Mouse (Mus musculus) erythroblast, embryonic 14.5 days (primary cell): Measurements from ENCODE around the gene Zfp3. TPM values are rescaled to one million over a fixed set of nuclear protein-coding genes. Genes with fewer than 3 reads are reported as not detected.

ENCODE experiments used
- H3K27me3 ChIP-seq: 2 replicates; pipeline ENCODE4 v1.6.1; 2012; ENCODE audit warnings: inconsistent platforms; ENCODE audit not compliant: control insufficient read depth
- H3K36me3 ChIP-seq: 2 replicates; pipeline ENCODE4 v1.6.1; 2012; ENCODE audit warnings: mild to moderate bottlenecking, inconsistent platforms; ENCODE audit not compliant: control insufficient read depth
- H3K4me1 ChIP-seq: 2 replicates; pipeline ENCODE4 v1.6.1; 2012; ENCODE audit warnings: inconsistent platforms; ENCODE audit not compliant: control insufficient read depth
- H3K4me3 ChIP-seq: replicated peaks from 2 replicates; pipeline ENCODE3; 2012; ENCODE audit warnings: moderate library complexity, mild to moderate bottlenecking, inconsistent platforms
- H3K9me3 ChIP-seq: 2 replicates; pipeline ENCODE4 v1.6.1; 2012; ENCODE audit warnings: low read length, inconsistent platforms, mixed read lengths; ENCODE audit not compliant: control insufficient read depth
- GATA1 ChIP-seq: IDR thresholded peaks from 2 replicates; pipeline ENCODE4 v1.6.1; 2012; ENCODE audit warnings: low read length, inconsistent platforms, mixed read lengths
- TAL1 ChIP-seq: IDR thresholded peaks from 3 replicates; pipeline ENCODE4 v1.6.1; 2012; ENCODE audit warnings: low read length, inconsistent platforms, mixed read lengths
- polyA plus RNA-seq: library from polyadenylated mRNA; stranded (reverse); fragments of >175 nt; gene quantifications from 2 replicates; pipeline ENCODE4 v1.2.3, GENCODE M21; 2012

Zfp3 gene
- polyA plus RNA-seq, 1 experiment, result 0.04 TPM

GRCm38 (mm10) chr11:70811041-70811440, 47.0 kb downstream of the Zfp3 start:
- H3K27me3 ChIP-seq, result no peaks in the 10 kb centered on the region; the same call in 1 of the 2 replicates
- no peak overlapping the region for H3K4me3 ChIP-seq
- no peak for TF ChIP-seq GATA1
- TF ChIP-seq TAL1, result no peak
- no peaks in the 10 kb centered on the region for H3K9me3 ChIP-seq
- no peaks in the 10 kb centered on the region for H3K4me1 ChIP-seq
- no peaks in the 10 kb centered on the region for H3K36me3 ChIP-seq

DNA sequence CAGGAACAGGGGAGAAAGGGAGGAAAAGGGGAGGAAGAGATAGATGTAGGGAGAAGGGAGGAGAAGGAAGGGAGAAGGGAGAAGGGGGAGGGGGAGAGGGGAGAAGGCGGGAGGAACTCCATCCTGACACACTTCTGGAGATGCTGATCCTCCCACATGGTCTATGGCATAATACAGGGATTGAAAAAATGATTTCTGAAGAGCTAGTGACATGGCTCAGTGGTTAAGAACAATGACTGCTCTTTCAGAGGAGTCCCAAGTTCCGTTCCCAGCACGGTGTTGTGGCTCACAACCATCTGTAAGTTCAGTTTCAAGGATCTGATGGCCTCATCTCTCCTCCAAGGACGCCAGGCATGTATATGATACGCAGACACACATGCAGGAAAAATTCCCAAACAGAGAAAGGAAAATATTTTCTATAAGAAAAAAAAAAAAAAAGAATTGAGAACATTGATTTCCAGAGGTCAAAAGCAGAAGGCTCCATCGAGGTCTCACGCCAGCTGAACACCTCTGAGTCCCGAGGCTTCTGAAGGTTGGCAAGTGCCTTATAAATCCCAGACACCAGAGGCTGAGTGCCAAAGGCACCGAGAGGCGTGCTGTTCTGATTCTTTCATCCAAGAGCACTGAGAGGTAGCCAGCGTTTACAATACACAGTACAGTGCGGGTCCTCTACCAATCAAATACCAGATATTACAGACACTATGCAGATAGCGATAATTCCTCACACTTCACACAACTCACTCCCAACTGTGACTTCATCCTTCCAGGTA, 47.6 kb downstream of the Zfp3 start:
- H3K9me3 ChIP-seq, result no peaks in the 10 kb centered on the region
- H3K4me3 ChIP-seq, result no peak overlapping the region
- H3K4me1 ChIP-seq, result no peaks in the 10 kb centered on the region

DNA sequence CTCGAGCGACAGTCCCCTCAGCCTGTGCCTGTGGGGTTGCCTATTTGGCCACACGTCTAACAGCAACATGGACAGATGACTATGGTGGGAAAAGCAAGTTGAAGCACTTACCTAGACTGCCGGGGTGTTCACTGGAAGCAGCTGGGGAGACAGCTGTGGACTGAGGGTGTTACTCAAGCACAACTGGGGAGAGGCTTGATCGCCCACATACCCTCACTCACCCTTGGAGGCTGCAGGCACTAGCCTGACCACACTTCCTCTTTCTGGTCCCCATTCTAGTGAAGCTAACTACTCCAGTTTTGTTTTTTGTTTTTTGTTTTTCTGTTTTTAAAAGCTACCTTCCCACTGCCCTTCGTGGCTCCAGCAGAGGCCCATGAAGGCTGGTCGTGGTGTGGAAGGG, 48.4 kb downstream of the Zfp3 start, which contains the start of gene Scimp:
Scimp (minus strand) TSS at position 222 of the 400 bp plus-strand sequence.
- peaks cover 2% of the 10 kb centered on the region; the same call in 1 of the 2 replicates for H3K27me3 ChIP-seq
- no peaks in the 10 kb centered on the region for H3K4me1 ChIP-seq
- H3K36me3 ChIP-seq, result no peaks in the 10 kb centered on the region
- TF ChIP-seq TAL1, result no peak
- no peak for TF ChIP-seq GATA1
- no peak within 1 kb of the TSS for H3K4me3 ChIP-seq
- no peaks in the 10 kb centered on the region for H3K9me3 ChIP-seq

More for the DNA sequence above, 47.6 kb downstream of the Zfp3 start:
- Histone ChIP-seq H3K27me3 (no peaks in the 10 kb centered on the region; the same call in 1 of the 2 replicates), H3K36me3 (no peaks in the 10 kb centered on the region)
- TF ChIP-seq TAL1 (no peak), GATA1 (no peak)

GRCm38 (mm10) chr11:70815071-70815470, 51.1 kb downstream of the Zfp3 start:
- Histone ChIP-seq H3K4me1 (no peaks in the 10 kb centered on the region), H3K36me3 (no peaks in the 10 kb centered on the region), H3K27me3 (peaks cover 2% of the 10 kb centered on the region; the same call in 1 of the 2 replicates), H3K9me3 (no peaks in the 10 kb centered on the region), H3K4me3 (no peak overlapping the region)
- TF ChIP-seq GATA1 (no peak), TAL1 (no peak)

DNA sequence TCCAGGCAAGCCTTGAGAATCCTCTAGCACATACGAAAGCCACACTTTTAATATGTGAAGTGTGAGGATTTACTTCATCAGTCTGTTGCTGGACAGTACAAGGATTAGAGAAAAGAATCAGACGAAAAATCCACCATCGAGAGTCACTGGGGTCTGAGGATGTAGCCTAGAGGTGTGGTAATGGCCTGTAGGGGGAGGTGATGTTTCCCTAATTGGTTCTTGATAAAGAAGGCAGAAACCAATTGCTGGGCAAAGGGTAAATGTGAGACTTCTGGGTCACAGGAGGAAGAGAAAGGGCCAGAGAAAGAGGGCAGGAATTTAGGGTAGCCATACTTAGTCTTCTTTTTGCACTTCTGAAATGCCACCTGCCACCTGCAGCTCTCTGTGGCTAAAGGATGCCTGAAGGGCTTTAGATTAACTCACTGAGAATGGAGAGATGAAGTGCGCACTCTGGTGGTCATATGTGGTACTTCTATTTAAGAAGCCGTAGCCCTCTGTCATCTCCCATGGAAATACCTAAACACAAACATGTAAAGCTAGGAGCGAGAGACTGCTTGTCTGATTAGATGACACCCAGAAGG, 51.6 kb downstream of the Zfp3 start:
- TF ChIP-seq GATA1, result no peak
- no peak for TF ChIP-seq TAL1
- no peaks in the 10 kb centered on the region for H3K36me3 ChIP-seq
- H3K4me3 ChIP-seq, result no peak overlapping the region
- H3K9me3 ChIP-seq, result no peaks in the 10 kb centered on the region
- H3K4me1 ChIP-seq, result no peaks in the 10 kb centered on the region
- peaks cover 2% of the 10 kb centered on the region; the same call in 1 of the 2 replicates for H3K27me3 ChIP-seq

GRCm38 (mm10) chr11:70816770-70817169, 52.8 kb downstream of the Zfp3 start:
- H3K4me1 ChIP-seq, result no peaks in the 10 kb centered on the region
- no peak overlapping the region for H3K4me3 ChIP-seq
- H3K9me3 ChIP-seq, result no peaks in the 10 kb centered on the region
- TF ChIP-seq GATA1, result no peak
- peaks cover 2% of the 10 kb centered on the region; the same call in 1 of the 2 replicates for H3K27me3 ChIP-seq
- H3K36me3 ChIP-seq, result no peaks in the 10 kb centered on the region

- no peaks in the 10 kb centered on the region for H3K36me3 ChIP-seq
- no peak overlapping the region for H3K4me3 ChIP-seq
- no peaks in the 10 kb centered on the region for H3K9me3 ChIP-seq
- H3K27me3 ChIP-seq, result peaks cover 2% of the 10 kb centered on the region; the same call in 1 of the 2 replicates
- H3K4me1 ChIP-seq, result no peaks in the 10 kb centered on the region
- TF ChIP-seq GATA1 (no peak), TAL1 (no peak)
Observed at GRCm38 (mm10) chr11:70820120-70820519, 56.1 kb downstream of the Zfp3 start.

DNA sequence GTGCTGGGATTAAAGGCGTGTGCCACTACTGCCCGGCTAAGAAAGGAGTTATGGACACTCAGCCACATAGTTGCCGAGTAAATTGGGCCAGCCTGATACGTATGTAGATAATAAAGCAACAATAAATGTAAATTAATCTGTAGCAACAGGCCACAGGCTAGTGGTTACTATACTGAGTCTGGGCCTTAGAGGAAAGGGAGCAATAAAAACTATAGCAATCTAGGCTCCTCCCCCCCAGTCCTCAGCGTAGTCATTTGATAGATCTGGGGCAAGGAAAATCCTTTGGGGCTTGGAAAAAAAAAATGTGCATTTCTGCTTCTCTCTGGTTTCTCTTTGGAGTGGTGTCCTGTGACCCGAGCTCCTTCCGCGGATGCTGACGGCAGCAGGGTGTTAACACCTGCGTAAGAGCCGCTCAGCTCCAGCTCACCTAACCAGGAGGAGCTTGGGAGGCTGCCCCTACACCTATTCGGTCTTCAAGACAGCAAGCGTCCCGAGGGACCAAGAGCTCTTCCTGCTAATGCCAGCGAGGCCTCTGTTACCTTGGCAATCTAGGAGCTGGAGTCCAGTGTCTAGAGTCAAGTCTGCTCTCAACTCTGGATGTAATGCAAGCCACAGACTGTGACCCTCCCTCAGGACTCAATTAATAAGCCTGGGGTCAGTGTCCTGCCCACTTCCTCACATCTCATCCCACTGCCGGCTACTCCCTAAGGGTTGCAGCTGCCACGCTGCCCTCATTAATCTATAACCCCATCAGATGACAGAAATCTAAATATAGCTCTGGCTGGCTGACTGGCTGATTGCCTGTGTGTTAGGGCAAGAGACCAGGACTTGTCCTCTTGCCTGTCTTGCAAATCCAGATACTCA, 58.0 kb downstream of the Zfp3 start:
- no peak for TF ChIP-seq GATA1
- no peak for TF ChIP-seq TAL1
- Histone ChIP-seq H3K27me3 (no peaks in the 10 kb centered on the region; the same call in 1 of the 2 replicates), H3K9me3 (no peaks in the 10 kb centered on the region), H3K4me3 (no peak overlapping the region), H3K4me1 (no peaks in the 10 kb centered on the region), H3K36me3 (no peaks in the 10 kb centered on the region)

Other genes with a start within 250 kb of the Zfp3 start
- not detected in 2 replicates for gene Vmo1, start 249.6 kb upstream of the Zfp3 start, polyA plus RNA-seq
- gene Gltpd2, start 245.0 kb upstream of the Zfp3 start, polyA plus RNA-seq, result 0.10 TPM in 1 of 2 replicates, not detected in the other
- 27.3 and 29.9 TPM in 2 replicates for gene Psmb6, start 238.8 kb upstream of the Zfp3 start, polyA plus RNA-seq
- gene Gm40193, start 231.3 kb upstream of the Zfp3 start, polyA plus RNA-seq, result not detected in 2 replicates
- gene Pld2, start 224.1 kb upstream of the Zfp3 start, polyA plus RNA-seq, result 0.01 TPM in 1 of 2 replicates, not detected in the other
- gene Mink1, start 201.3 kb upstream of the Zfp3 start, polyA plus RNA-seq, result 1.1 and 1.2 TPM in 2 replicates
- gene 4930544D05Rik, start 148.4 kb upstream of the Zfp3 start, polyA plus RNA-seq, result not detected in 2 replicates
- gene Chrne, start 145.0 kb upstream of the Zfp3 start, polyA plus RNA-seq, result 0.06 TPM in 1 of 2 replicates, not detected in the other
- 0.12 TPM in 2 replicates for gene Gp1ba, start 125.1 kb upstream of the Zfp3 start, polyA plus RNA-seq
- gene Rnf167, start 117.0 kb upstream of the Zfp3 start, polyA plus RNA-seq, result 24.0 and 33.2 TPM in 2 replicates
- gene Slc25a11, start 116.7 kb upstream of the Zfp3 start, polyA plus RNA-seq, result 2.2 and 2.4 TPM in 2 replicates
- gene Pfn1, start 109.6 kb upstream of the Zfp3 start, polyA plus RNA-seq, result 240 and 308 TPM in 2 replicates
- gene Eno3, start 107.0 kb upstream of the Zfp3 start, polyA plus RNA-seq, result 0.74 and 0.78 TPM in 2 replicates
- 11.0 and 18.1 TPM in 2 replicates for gene Spag7, start 94.8 kb upstream of the Zfp3 start, polyA plus RNA-seq
- gene Camta2, start 76.1 kb upstream of the Zfp3 start, polyA plus RNA-seq, result 0.30 and 0.36 TPM in 2 replicates
- not detected in 2 replicates for gene Inca1, start 64.1 kb upstream of the Zfp3 start, polyA plus RNA-seq
- 0.31 and 0.32 TPM in 2 replicates for gene Kif1c, start 63.7 kb upstream of the Zfp3 start, polyA plus RNA-seq
- not detected in 2 replicates for gene Scimp, start 48.4 kb downstream of the Zfp3 start, polyA plus RNA-seq
- gene Rabep1, start 80.6 kb downstream of the Zfp3 start, polyA plus RNA-seq, result 0.37 and 0.42 TPM in 2 replicates
- 3.4 and 5.4 TPM in 2 replicates for gene Nup88, start 205.8 kb downstream of the Zfp3 start, polyA plus RNA-seq
- 2.4 and 3.2 TPM in 2 replicates for gene Rpain, start 206.0 kb downstream of the Zfp3 start, polyA plus RNA-seq
- 16.1 and 18.2 TPM in 2 replicates for gene C1qbp, start 218.8 kb downstream of the Zfp3 start, polyA plus RNA-seq
- gene Dhx33, start 240.2 kb downstream of the Zfp3 start, polyA plus RNA-seq, result 0.11 and 0.27 TPM in 2 replicates